Mouse (Mus musculus) heart, adult 2 months (tissue): Measurements from ENCODE around the gene Acadl. TPM values are rescaled to one million over a fixed set of nuclear protein-coding genes. Genes with fewer than 3 reads are reported as not detected.

Experiments
- DNase-seq, 2 experiments: peaks; one replicate each; pipeline ENCODE4 v3.0.0; 2021
- H3K27ac ChIP-seq: fragments of 200-600 bp; 2 replicates; pipeline ENCODE4 v1.8.1; 2022
- H3K27me3 ChIP-seq: fragments of 200-500 bp; 2 replicates; pipeline ENCODE4 v1.6.1; 2012; ENCODE audit warnings: mild to moderate bottlenecking, low read length, inconsistent platforms, mixed read lengths; ENCODE audit not compliant: control insufficient read depth, insufficient read depth
- H3K36me3 ChIP-seq: fragments of 200-500 bp; 2 replicates; pipeline ENCODE4 v1.6.1; 2012; ENCODE audit warnings: low read length, inconsistent platforms; ENCODE audit not compliant: control insufficient read depth, insufficient read depth
- H3K4me1 ChIP-seq: fragments of 200-500 bp; 2 replicates; pipeline ENCODE4 v1.6.1; 2011; ENCODE audit warnings: low read length; ENCODE audit not compliant: control insufficient read depth, insufficient read depth
- H3K4me3 ChIP-seq: fragments of 200-600 bp; 2 replicates; pipeline ENCODE4 v1.8.1; 2022
- H3K79me2 ChIP-seq: fragments of 200-500 bp; replicated peaks from 2 replicates; pipeline ENCODE4 v1.6.1; 2012; ENCODE audit warnings: mild to moderate bottlenecking, inconsistent platforms, low read length, moderate library complexity, mixed read lengths; ENCODE audit not compliant: control insufficient read depth, insufficient read depth
- H3K9ac ChIP-seq: fragments of 200-500 bp; 2 replicates; pipeline ENCODE4 v1.6.1; 2012; ENCODE audit warnings: low read depth, mild to moderate bottlenecking, control low read depth, inconsistent platforms, low read length, mixed read lengths
- CTCF ChIP-seq: fragments of 200-600 bp; IDR thresholded peaks from 2 replicates; pipeline ENCODE4 v1.8.1; 2022; ENCODE audit warnings: antibody characterized with exemption, mild to moderate bottlenecking, moderate library complexity
- EP300 ChIP-seq: fragments of 200-500 bp; IDR thresholded peaks from 2 replicates; pipeline ENCODE4 v1.6.1; 2011; ENCODE audit warnings: low read depth, low read length, control low read depth; ENCODE audit not compliant: insufficient read depth
- POLR2A ChIP-seq: fragments of 200-500 bp; IDR thresholded peaks from 2 replicates; pipeline ENCODE4 v1.6.1; 2011; ENCODE audit warnings: mild to moderate bottlenecking, low read depth, low read length, control low read depth; ENCODE audit not compliant: insufficient read depth
- WGBS: fragments of 180-500 bp; shearing (Covaris S2); methylation state at CpG from one replicate; pipeline ENCODE4 v1.1.7; 2018; 5-methylcytosine and 5-hydroxymethylcytosine counted together
- intact Hi-C: fragments of 180-260 bp; cut with DNase I; formaldehyde crosslinking; loops from one replicate; pipeline ENCODE4 v1.15.1; 2025
- long read RNA-seq: library from polyadenylated mRNA; stranded (forward); transcript quantifications from one replicate; pipeline ENCODE4 v2.0.0, GENCODE M21; 2021
- polyA plus RNA-seq: library from polyadenylated mRNA; depleted of rRNA; stranded (reverse); fragments of >200 nt; gene quantifications from 2 replicates; pipeline ENCODE4 v1.2.3, GENCODE M21; 2012; rRNA removed
- total RNA-seq, 2 experiments: library from RNA; stranded (reverse); gene quantifications; 2 replicates each; pipeline ENCODE4 v1.2.3; 2021

The Acadl gene
- total RNA-seq, result 1,000 to 10,000 TPM; 1,007 to 1,201 TPM
- polyA plus RNA-seq, result 327 and 489 TPM in 2 replicates
- long read RNA-seq, transcript Acadl-201 (11 exons, 1,916 nt), result major isoform, 683 of 986 reads
- long read RNA-seq, partial matches to known transcripts, result 278 of 986 reads
- long read RNA-seq, other reads (novel, unspliced or antisense), result 25 of 986 reads

GRCm38 (mm10) chr1:66862712-66863511 lies at the start of gene Acadl:
Acadl (minus strand) TSS chr1:66863277.
- WGBS, result under 1% methylated on average over 84 of the region's 85 CpGs

GRCm38 (mm10) chr1:66912305-66912704 lies 49.2 kb upstream of the Acadl start:
- H3K9ac ChIP-seq, result no peak overlapping the region
- no peaks in the 10 kb centered on the region for H3K27me3 ChIP-seq
- DNase-seq, result no peak
- H3K79me2 ChIP-seq, result no peaks in the 10 kb centered on the region
- no peaks in the 10 kb centered on the region for H3K36me3 ChIP-seq
- H3K27ac ChIP-seq, result no peak overlapping the region
- 80% methylated on average over 1 of the region's 1 CpGs for WGBS
- no peak for TF ChIP-seq CTCF
- no peak for TF ChIP-seq EP300
- TF ChIP-seq POLR2A, result no peak
- no peaks in the 10 kb centered on the region for H3K4me1 ChIP-seq
- no peak overlapping the region for H3K4me3 ChIP-seq
- intact Hi-C loops, result no loop called here

More at GRCm38 (mm10) chr1:66862712-66863511, at the start of gene Acadl:
- Histone ChIP-seq H3K27ac (peak within 1 kb of the TSS; percentile 100), H3K36me3 (peaks cover 24% of the 10 kb centered on the region), H3K27me3 (no peaks in the 10 kb centered on the region), H3K4me3 (peak within 1 kb of the TSS; percentile 89), H3K79me2 (peaks cover 2% of the 10 kb centered on the region), H3K9ac (peak within 1 kb of the TSS; percentile 98), H3K4me1 (no peaks in the 10 kb centered on the region; the same call in 1 of the 2 replicates)
- TF ChIP-seq EP300 (peak; percentile 92), POLR2A (peak; percentile 78), CTCF (no peak)
- DNase-seq, result peak; percentile 94 to 95
- intact Hi-C loops, result loop anchor here (2.0 kb wide), 1 partner anchor 46 kb away; the partner anchor contains the start of gene Kansl1l

- H3K79me2 ChIP-seq, result no peaks in the 10 kb centered on the region
- intact Hi-C loops, result no loop called here
- WGBS, result 87% methylated on average over 3 of the region's 3 CpGs
- no peak overlapping the region for H3K9ac ChIP-seq
- H3K36me3 ChIP-seq, result no peaks in the 10 kb centered on the region
- H3K27ac ChIP-seq, result no peak overlapping the region
- H3K4me3 ChIP-seq, result no peak overlapping the region
- no peaks in the 10 kb centered on the region for H3K4me1 ChIP-seq
- TF ChIP-seq POLR2A, result no peak
- TF ChIP-seq EP300, result no peak
- no peak for TF ChIP-seq CTCF
- H3K27me3 ChIP-seq, result no peaks in the 10 kb centered on the region
- no peak for DNase-seq
These were observed 39.5 kb upstream of the Acadl start for GRCm38 (mm10) chr1:66902566-66902965.

- no peaks in the 10 kb centered on the region for H3K79me2 ChIP-seq
- no peak overlapping the region for H3K4me3 ChIP-seq
- intact Hi-C loops, result no loop called here
- TF ChIP-seq EP300 (no peak), POLR2A (no peak)
- DNase-seq, result no peak
- H3K27me3 ChIP-seq, result no peaks in the 10 kb centered on the region
- H3K9ac ChIP-seq, result no peak overlapping the region
- H3K4me1 ChIP-seq, result no peaks in the 10 kb centered on the region; the same call in 1 of the 2 replicates
- WGBS, result 57% methylated on average over 4 of the region's 4 CpGs
- H3K27ac ChIP-seq, result no peak overlapping the region
- no peaks in the 10 kb centered on the region for H3K36me3 ChIP-seq
These were observed 37.9 kb upstream of the Acadl start for GRCm38 (mm10) chr1:66900946-66901345.

GRCm38 (mm10) chr1:66898261-66898660 lies 35.2 kb upstream of the Acadl start:
- H3K79me2 ChIP-seq, result no peaks in the 10 kb centered on the region
- no peak overlapping the region for H3K4me3 ChIP-seq
- no peaks in the 10 kb centered on the region for H3K27me3 ChIP-seq
- peaks cover 2% of the 10 kb centered on the region for H3K4me1 ChIP-seq
- H3K36me3 ChIP-seq, result no peaks in the 10 kb centered on the region
- TF ChIP-seq CTCF (no peak), POLR2A (no peak), EP300 (no peak)
- intact Hi-C loops, result loop anchor here (5.0 kb wide), 1 partner anchor 51 kb away; no protein-coding TSS in a partner anchor
- DNase-seq, result no peak
- H3K9ac ChIP-seq, result no peak overlapping the region
- H3K27ac ChIP-seq, result no peak overlapping the region
- WGBS, result 86% methylated on average over 7 of the region's 7 CpGs

- no peak for TF ChIP-seq EP300
- no peak for TF ChIP-seq CTCF
- no peak for TF ChIP-seq POLR2A
- intact Hi-C loops, result loop anchor here (1.0 to 5.0 kb wide), 3 partner anchors 44 to 96 kb away; no protein-coding TSS in a partner anchor
- H3K4me3 ChIP-seq, result peak overlapping the region; percentile 10; the same call in 1 of the 2 replicates
- H3K9ac ChIP-seq, result 0 out of 2 replicates have a peak overlapping the region, but pooled peaks have one; percentile 38
- H3K36me3 ChIP-seq, result no peaks in the 10 kb centered on the region
- peaks cover 2% of the 10 kb centered on the region for H3K4me1 ChIP-seq
- no peaks in the 10 kb centered on the region for H3K27me3 ChIP-seq
- WGBS, result 20% methylated on average over 5 of the region's 5 CpGs
- DNase-seq, result no peak
- no peaks in the 10 kb centered on the region for H3K79me2 ChIP-seq
- no peak overlapping the region for H3K27ac ChIP-seq
These were observed 33.5 kb upstream of the Acadl start for GRCm38 (mm10) chr1:66896556-66896955.
